Mouse (Mus musculus) right cerebral cortex, adult 2 months (tissue): ENCODE measurements around the gene Sv2c.
"Not testable (repeated sequence)": the region's sequence is repeated elsewhere in the genome, so short reads cannot be mapped to it uniquely, and the experiment has no call there.

Source experiments
- DNase-seq, 2 experiments: peaks; one replicate each; pipeline ENCODE4 v3.0.0; 2021 to 2022; ENCODE audit warnings: low spot score in 2 of 2

Sv2c gene

GRCm38 (mm10) chr13:95968031-95968430 is 164.3 kb downstream of the Sv2c start:
- DNase-seq: not testable (repeated sequence)

- no peak for DNase-seq
Measured at GRCm38 (mm10) chr13:95966791-95967190, 165.6 kb downstream of the Sv2c start.

- no peak for DNase-seq
Measured at GRCm38 (mm10) chr13:95965596-95965995, 166.8 kb downstream of the Sv2c start.

- DNase-seq: no peak
Measured at GRCm38 (mm10) chr13:95965162-95965561, 167.2 kb downstream of the Sv2c start.

- DNase-seq: no peak
Measured at GRCm38 (mm10) chr13:95964226-95964625, 168.2 kb downstream of the Sv2c start.

GRCm38 (mm10) chr13:95963671-95964070 is 168.7 kb downstream of the Sv2c start:
- no peak for DNase-seq

- DNase-seq: no peak
Measured at GRCm38 (mm10) chr13:95961905-95962304, 170.5 kb downstream of the Sv2c start.

- peak; percentile 74 to 76 for DNase-seq
Measured at GRCm38 (mm10) chr13:95961191-95961791, 171.1 kb downstream of the Sv2c start.

GRCm38 (mm10) chr13:95960477-95961185 is 171.7 kb downstream of the Sv2c start:
- DNase-seq: no peak

- DNase-seq: no peak
Measured at GRCm38 (mm10) chr13:95959651-95960476, 172.5 kb downstream of the Sv2c start.

- DNase-seq: no peak
Measured at GRCm38 (mm10) chr13:95957134-95957533, 175.2 kb downstream of the Sv2c start.

GRCm38 (mm10) chr13:95956327-95956781 is 176.0 kb downstream of the Sv2c start:
- no peak for DNase-seq

GRCm38 (mm10) chr13:95955204-95955603 is 177.2 kb downstream of the Sv2c start:
- DNase-seq: no peak

- no peak for DNase-seq
Measured at GRCm38 (mm10) chr13:95953636-95954035, 178.7 kb downstream of the Sv2c start.

- DNase-seq: no peak
Measured at GRCm38 (mm10) chr13:95952263-95952662, 180.1 kb downstream of the Sv2c start.

- DNase-seq: peak in 1 of 2 experiments; percentile 50
Measured at GRCm38 (mm10) chr13:95951098-95951894, 181.1 kb downstream of the Sv2c start.

GRCm38 (mm10) chr13:95950434-95951091 is 181.8 kb downstream of the Sv2c start:
- DNase-seq: peak in 1 of 2 experiments; percentile 1

GRCm38 (mm10) chr13:95949356-95949755 is 183.0 kb downstream of the Sv2c start:
- DNase-seq: peak in 1 of 2 experiments; percentile 0

- no peak for DNase-seq
Measured at GRCm38 (mm10) chr13:95948821-95949220, 183.6 kb downstream of the Sv2c start.

- peak in 1 of 2 experiments; percentile 0 for DNase-seq
Measured at GRCm38 (mm10) chr13:95948394-95948793, 184.0 kb downstream of the Sv2c start.

GRCm38 (mm10) chr13:95945937-95946507 is 186.4 kb downstream of the Sv2c start:
- DNase-seq: no peak
